Mouse (Mus musculus) bone marrow macrophage, adult 2 months (primary cell): ENCODE results near the gene Snx30. TPM values are rescaled to one million over a fixed set of nuclear protein-coding genes. Genes with fewer than 3 reads are reported as not detected.

Source experiments
- H3K27ac ChIP-seq: 2 replicates; pipeline ENCODE4 v1.5.1; 2012; ENCODE audit warnings: low read depth, low read length; ENCODE audit not compliant: insufficient read depth
- H3K4me1 ChIP-seq: 2 replicates; pipeline ENCODE4 v1.6.1; 2012; ENCODE audit warnings: low read length; ENCODE audit not compliant: control insufficient read depth, insufficient read depth
- H3K4me3 ChIP-seq: 2 replicates; pipeline ENCODE4 v1.5.1; 2012; ENCODE audit warnings: mild to moderate bottlenecking, low read length, moderate library complexity; ENCODE audit not compliant: insufficient read depth
- CTCF ChIP-seq: IDR thresholded peaks from 2 replicates; pipeline ENCODE4 v1.5.1; 2012; ENCODE audit warnings: low read depth, mild to moderate bottlenecking, low read length, moderate library complexity
- POLR2A ChIP-seq: IDR thresholded peaks from 2 replicates; pipeline ENCODE4 v1.6.1; 2012; ENCODE audit warnings: mild to moderate bottlenecking, low read depth, low read length, borderline replicate concordance
- polyA plus RNA-seq: library from polyadenylated mRNA; stranded (reverse); fragments of >200 nt; gene quantifications from 2 replicates; pipeline ENCODE4 v1.2.4, GENCODE M21; 2012; ENCODE audit not compliant: missing spikeins, insufficient read depth, insufficient read length

Gene Snx30
- polyA plus RNA-seq, 1 experiment = 29.7 TPM

DNA sequence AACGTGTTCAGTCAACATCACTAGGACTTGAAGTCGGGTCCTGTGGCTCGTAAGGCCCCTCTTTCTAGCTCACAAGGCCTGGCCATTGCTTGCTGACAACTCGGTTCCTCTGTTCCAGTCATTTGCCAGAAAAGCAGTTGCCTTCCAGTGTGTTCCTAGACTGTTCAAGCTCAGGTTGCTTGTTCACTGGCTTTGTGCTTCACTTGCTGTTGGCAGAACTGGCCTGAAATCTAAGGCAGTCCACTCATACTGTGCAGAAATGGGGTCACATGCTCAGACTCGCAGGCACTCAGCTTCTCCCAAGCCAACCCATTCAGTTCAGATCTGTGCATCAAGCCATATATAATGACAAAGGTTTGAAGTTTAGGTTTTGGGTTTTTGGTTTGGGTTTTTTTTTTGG is 75.1 kb downstream of the Snx30 start:
- H3K4me1 ChIP-seq = peaks cover 37% of the 10 kb centered on the region
- H3K27ac ChIP-seq = no peak overlapping the region
- H3K4me3 ChIP-seq = no peak overlapping the region
- no peak for TF ChIP-seq POLR2A
- TF ChIP-seq CTCF = no peak

- TF ChIP-seq POLR2A (no peak), CTCF (no peak)
- Histone ChIP-seq H3K4me3 (no peak overlapping the region), H3K27ac (no peak overlapping the region), H3K4me1 (peaks cover 35% of the 10 kb centered on the region)
Measured at GRCm38 (mm10) chr4:59881210-59881609, 75.6 kb downstream of the Snx30 start.

GRCm38 (mm10) chr4:59884136-59884696 is 78.6 kb downstream of the Snx30 start:
- TF ChIP-seq CTCF (no peak), POLR2A (no peak)

GRCm38 (mm10) chr4:59886281-59886680 is 80.6 kb downstream of the Snx30 start:
- Histone ChIP-seq H3K27ac (no peak overlapping the region), H3K4me1 (peaks cover 27% of the 10 kb centered on the region), H3K4me3 (no peak overlapping the region)
- TF ChIP-seq CTCF = no peak
- no peak for TF ChIP-seq POLR2A

More at GRCm38 (mm10) chr4:59884136-59884696, 78.6 kb downstream of the Snx30 start:
- Histone ChIP-seq H3K4me1 (peaks cover 32% of the 10 kb centered on the region), H3K4me3 (no peak overlapping the region), H3K27ac (no peak overlapping the region)

- H3K4me1 ChIP-seq = peaks cover 27% of the 10 kb centered on the region
- no peak for TF ChIP-seq POLR2A
- no peak for TF ChIP-seq CTCF
- H3K27ac ChIP-seq = no peak overlapping the region
- H3K4me3 ChIP-seq = no peak overlapping the region
Measured at GRCm38 (mm10) chr4:59887011-59887410, 81.4 kb downstream of the Snx30 start.

DNA sequence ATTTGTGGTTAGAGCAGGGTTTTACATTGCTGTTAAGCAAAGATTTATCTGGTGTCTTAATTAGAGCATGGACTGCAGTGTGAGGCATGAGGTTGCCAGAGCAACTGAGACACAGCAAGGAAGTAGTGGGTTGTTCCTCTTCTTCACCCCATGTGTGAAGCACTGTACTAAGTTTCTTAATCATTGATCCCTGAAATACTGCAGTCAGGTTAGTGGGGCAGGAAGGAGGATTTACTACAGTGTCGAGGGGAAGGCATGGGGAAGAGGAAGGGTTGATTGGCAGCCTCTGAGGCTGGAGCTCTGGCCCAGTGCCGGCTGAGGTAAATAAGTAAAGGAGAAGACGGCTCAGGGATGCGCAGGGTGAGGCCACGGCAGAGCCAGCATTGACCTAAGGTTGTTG is 82.4 kb downstream of the Snx30 start:
- peak overlapping the region; percentile 17 for H3K27ac ChIP-seq
- TF ChIP-seq POLR2A = no peak
- H3K4me1 ChIP-seq = peaks cover 30% of the 10 kb centered on the region
- no peak overlapping the region for H3K4me3 ChIP-seq

GRCm38 (mm10) chr4:59890086-59890600 is 84.5 kb downstream of the Snx30 start:
- Histone ChIP-seq H3K4me3 (no peak overlapping the region), H3K4me1 (peaks cover 44% of the 10 kb centered on the region), H3K27ac (no peak overlapping the region)
- no peak for TF ChIP-seq CTCF
- TF ChIP-seq POLR2A = no peak

DNA sequence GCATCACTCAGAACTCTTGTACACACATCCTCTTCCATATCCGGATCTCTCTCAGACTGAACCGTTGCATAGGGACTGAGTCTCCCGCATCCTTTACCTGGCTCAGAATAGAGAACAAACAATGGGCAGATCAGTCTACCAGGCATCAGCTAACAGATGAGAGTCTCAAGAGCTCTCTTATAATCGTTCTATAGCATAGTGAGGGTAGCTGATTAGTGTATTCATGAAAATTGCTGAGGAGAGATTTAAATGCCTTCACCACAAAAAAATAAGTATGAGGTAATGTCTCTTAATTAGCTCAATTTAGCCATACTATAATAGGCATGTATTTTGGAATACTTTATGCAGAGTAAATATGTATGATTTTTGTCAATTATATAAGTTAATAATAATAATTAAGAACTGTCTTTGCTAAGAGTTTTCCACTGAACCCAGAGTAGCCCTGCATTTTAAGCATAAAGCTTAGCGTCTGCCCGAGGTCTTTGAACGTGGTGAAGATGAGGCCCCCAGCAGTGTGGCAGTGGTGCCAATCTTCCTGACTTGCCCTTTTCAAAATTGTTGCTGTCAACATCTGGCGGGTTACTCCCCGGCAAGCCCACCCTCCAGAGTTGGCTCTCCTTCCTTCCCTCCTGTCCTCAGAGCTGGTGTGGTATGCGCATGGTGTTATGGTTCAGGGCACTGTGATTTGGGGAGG is 86.2 kb downstream of the Snx30 start:
- no peak for TF ChIP-seq POLR2A
- TF ChIP-seq CTCF = no peak
- Histone ChIP-seq H3K4me1 (peaks cover 45% of the 10 kb centered on the region), H3K4me3 (no peak overlapping the region), H3K27ac (no peak overlapping the region)

DNA sequence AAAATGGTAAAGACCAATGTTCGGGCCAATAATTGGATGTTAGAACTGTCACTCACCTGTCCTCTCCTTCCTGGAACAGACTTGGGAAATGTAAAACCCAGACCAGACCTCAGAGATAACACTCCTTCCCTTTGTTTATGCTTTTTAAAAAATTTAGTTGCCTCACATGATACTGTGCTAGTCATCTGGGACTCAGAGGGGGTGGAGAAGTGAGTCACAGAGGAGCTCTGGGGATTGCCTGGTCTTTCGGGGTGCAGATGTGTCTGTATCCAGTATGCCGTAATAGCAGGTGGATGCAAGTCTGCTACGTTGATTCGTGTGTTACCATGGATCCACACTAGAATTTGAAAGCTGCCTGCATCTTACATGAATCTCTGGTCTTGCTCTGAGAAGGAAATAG is 87.1 kb downstream of the Snx30 start:
- H3K4me1 ChIP-seq = peaks cover 40% of the 10 kb centered on the region
- no peak overlapping the region for H3K4me3 ChIP-seq
- H3K27ac ChIP-seq = no peak overlapping the region
- no peak for TF ChIP-seq CTCF
- no peak for TF ChIP-seq POLR2A

DNA sequence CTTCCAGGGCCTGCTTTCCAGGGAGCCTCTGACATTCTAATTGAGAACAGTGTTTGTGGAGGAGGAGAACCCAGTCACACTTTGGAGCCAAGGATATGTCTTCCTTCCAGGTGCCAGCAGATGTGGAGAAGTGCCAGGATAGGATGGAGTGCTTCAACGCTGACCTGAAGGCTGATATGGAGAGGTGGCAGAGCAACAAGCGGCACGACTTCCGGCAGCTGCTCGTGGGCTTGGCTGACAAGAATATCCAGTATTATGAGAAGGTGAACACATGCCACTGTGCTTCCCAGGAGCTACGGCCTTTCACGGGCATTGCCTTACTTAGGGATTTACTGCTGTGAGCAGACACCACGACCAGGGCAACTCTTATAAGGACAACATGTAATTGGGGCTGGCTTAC is 88.8 kb downstream of the Snx30 start:
- no peak for TF ChIP-seq CTCF
- TF ChIP-seq POLR2A = no peak
- H3K4me1 ChIP-seq = peaks cover 27% of the 10 kb centered on the region
- H3K27ac ChIP-seq = no peak overlapping the region
- no peak overlapping the region for H3K4me3 ChIP-seq
